In the genomic region with DNA sequence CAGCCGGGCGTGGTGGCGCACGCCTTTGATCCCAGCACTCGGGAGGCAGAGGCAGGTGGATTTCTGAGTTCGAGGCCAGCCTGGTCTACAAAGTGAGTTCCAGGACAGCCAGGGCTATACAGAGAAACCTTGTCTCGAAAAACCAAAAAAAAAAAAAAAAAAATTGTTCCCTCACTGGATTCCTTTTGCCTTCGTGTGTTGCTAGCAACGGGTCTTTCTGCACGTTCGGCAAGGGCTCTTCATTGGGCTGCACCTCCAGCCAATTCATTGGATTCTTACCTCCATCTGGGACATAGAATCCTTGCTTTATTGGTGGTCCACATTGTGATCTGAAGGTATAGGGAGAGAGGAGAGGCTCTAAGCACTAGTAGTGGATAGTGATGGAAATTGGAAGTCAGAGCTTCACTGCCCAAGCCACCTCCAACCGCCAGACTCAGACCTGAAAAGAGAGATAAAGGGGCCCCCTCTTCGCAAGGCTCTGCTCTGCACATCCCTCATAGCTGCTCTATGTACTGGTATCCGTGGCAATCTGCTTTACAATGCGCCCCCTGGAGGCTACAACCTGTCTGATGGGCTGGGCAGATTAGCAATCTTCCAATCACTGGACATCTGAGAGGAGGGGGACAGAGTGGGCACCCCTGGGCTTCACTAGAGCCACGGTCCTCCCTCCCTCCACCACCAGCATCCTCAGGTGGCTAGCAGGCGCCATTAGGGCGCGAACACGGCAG, we compare ENCODE assay signal across 1 mouse cellular context.
A peak's percentile ranks its signal among the peaks of the same experiment; 100 is the strongest.
TF ChIP-seq lines count a peak whose summit lies in the region.

No protein-coding gene starts in this region.

TF ChIP-seq in CH12.LX, 34 proteins besides CTCF, POLR2A, EP300 and RAD21:
- peak; percentile 55 for TF ChIP-seq SMC3 (IDR thresholded peaks at IDR 0.05; ENCODE audit: low read depth, low read length)
- TF ChIP-seq ZC3H11A (IDR thresholded peaks at IDR 0.05; ENCODE audit: low read depth, low read length): no peak
